Mouse (Mus musculus) stomach, embryonic 14.5 days (tissue): Measurements from ENCODE around the gene Mttp. TPM values are rescaled to one million over a fixed set of nuclear protein-coding genes. Genes with fewer than 3 reads are reported as not detected.

Experiments
- ATAC-seq: fragments of 200-750 bp; cut with Nextera tagmentation; 2 replicates; pipeline ENCODE4 v1.8.0; 2017; ENCODE audit warnings: low read depth, moderate TSS enrichment; ENCODE audit not compliant: insufficient number of reproducible peaks, insufficient read depth, low FRiP score
- H3K27ac ChIP-seq: fragments of 300-500 bp; sonication (generic); 2 replicates; pipeline ENCODE4 v1.5.1; 2014; ENCODE audit warnings: mild to moderate bottlenecking, low read length, moderate library complexity, mixed read lengths
- H3K27me3 ChIP-seq: fragments of 300-500 bp; sonication (generic); 2 replicates; pipeline ENCODE4 v1.6.1; 2014; ENCODE audit warnings: low read length, control low read depth, mixed read lengths; ENCODE audit not compliant: control insufficient read depth, insufficient read depth
- H3K36me3 ChIP-seq: fragments of 300-500 bp; sonication (generic); 2 replicates; pipeline ENCODE4 v1.6.1; 2014; ENCODE audit warnings: mild to moderate bottlenecking, control low read depth, low read length, moderate library complexity, mixed read lengths; ENCODE audit not compliant: control insufficient read depth, insufficient read depth
- H3K4me1 ChIP-seq: fragments of 300-500 bp; sonication (generic); 2 replicates; pipeline ENCODE4 v1.6.1; 2014; ENCODE audit warnings: low read length, control low read depth, mixed read lengths; ENCODE audit not compliant: control insufficient read depth, insufficient read depth
- H3K4me2 ChIP-seq: fragments of 300-500 bp; sonication (generic); replicated peaks from 2 replicates; pipeline ENCODE4 v1.6.1; 2014; ENCODE audit warnings: low read depth, low read length, control low read depth
- H3K4me3 ChIP-seq: fragments of 300-500 bp; sonication (generic); 2 replicates; pipeline ENCODE4 v1.5.1; 2014; ENCODE audit warnings: low read depth, low read length, control low read depth
- H3K9ac ChIP-seq: fragments of 300-500 bp; sonication (generic); replicated peaks from 2 replicates; pipeline ENCODE4 v1.6.1; 2014; ENCODE audit warnings: low read depth, mild to moderate bottlenecking, control low read depth, low read length, moderate library complexity, mixed read lengths
- H3K9me3 ChIP-seq: fragments of 300-500 bp; sonication (generic); 2 replicates; pipeline ENCODE4 v1.6.1; 2016; ENCODE audit warnings: low read depth, low read length, control low read depth; ENCODE audit not compliant: control insufficient read depth
- WGBS: fragments of 180-500 bp; shearing (Covaris S2); extraction: QIAGEN DNeasy Blood & Tissue Kit; methylation state at CpG from one replicate; pipeline ENCODE4 v1.1.7; 2014; 5-methylcytosine and 5-hydroxymethylcytosine counted together
- polyA plus RNA-seq: library from polyadenylated mRNA; unstranded; fragments of >200 nt; fragmentation: Nextera tagmentation; extraction: Ambion mirVana; gene quantifications from 2 replicates; pipeline ENCODE4 v1.2.1, GENCODE M21; 2014

Gene Mttp
- polyA plus RNA-seq, 1 experiment from 2014 or later, result 8.8 TPM

DNA sequence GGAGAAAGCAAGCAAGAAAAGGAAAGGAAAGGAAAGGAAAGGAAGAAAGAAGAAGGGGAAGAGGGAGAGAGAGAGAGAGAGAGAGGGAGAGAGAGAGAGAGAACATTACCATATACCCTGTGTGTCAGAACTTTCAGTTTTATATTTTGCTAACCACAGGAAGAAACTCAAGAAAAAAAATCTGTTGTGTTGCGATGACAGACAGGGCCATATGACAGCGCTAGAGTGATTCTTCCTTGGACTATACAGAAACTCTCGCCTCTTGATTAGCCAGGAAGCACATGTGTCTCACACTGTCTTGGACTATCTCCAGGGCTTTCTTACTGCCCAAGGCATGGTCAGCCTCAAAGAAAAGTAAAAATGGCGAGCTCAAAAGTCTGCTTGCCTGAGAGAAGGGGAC is 82.1 kb downstream of the Mttp start:
- WGBS, result 82% methylated on average over 4 of the region's 4 CpGs
- ATAC-seq, result no peak
- no peaks in the 10 kb centered on the region for H3K36me3 ChIP-seq
- H3K9ac ChIP-seq, result no peak overlapping the region
- H3K4me3 ChIP-seq, result no peak overlapping the region
- H3K27ac ChIP-seq, result no peak overlapping the region
- no peaks in the 10 kb centered on the region for H3K9me3 ChIP-seq
- H3K4me2 ChIP-seq, result no peak overlapping the region
- no peaks in the 10 kb centered on the region for H3K27me3 ChIP-seq
- peaks cover 19% of the 10 kb centered on the region; the same call in 1 of the 2 replicates for H3K4me1 ChIP-seq

DNA sequence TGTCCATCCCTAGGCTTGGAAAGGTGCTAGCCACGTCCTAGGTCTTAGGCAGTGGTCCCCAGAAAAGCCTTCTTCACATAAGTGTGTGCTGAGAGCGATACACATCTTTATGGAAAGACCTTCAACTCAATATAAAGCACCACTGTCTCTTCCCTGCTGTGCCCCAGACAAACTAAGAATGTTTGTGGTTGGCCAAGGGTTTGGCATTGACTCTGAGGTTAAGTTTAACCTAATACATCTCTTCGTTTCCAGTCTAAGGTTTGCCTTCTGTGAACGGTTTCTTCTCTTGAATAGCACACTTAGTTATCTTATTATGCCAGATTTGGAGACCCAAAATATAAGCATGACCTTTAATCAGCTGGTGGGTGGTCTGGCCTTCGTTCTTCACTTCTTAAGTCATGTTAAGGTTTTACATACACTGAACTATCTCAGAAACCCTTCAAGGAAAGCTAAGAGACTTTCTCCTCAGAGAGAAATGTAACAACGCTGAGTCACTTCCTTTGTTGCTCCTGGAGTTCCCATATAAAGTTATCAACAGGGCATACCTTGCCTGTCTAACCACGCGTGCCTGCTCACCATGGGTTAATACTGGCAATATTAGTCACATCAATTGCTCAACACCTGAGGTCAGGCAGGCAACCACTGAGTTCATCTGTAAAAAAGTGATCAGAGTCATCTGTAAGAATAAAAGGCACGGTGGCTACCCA is 83.4 kb downstream of the Mttp start:
- 83% methylated on average over 9 of the region's 9 CpGs for WGBS
- Histone ChIP-seq H3K4me2 (no peak overlapping the region), H3K4me3 (no peak overlapping the region), H3K36me3 (no peaks in the 10 kb centered on the region), H3K9ac (no peak overlapping the region), H3K27me3 (no peaks in the 10 kb centered on the region), H3K27ac (no peak overlapping the region), H3K4me1 (peaks cover 32% of the 10 kb centered on the region), H3K9me3 (no peaks in the 10 kb centered on the region)
- no peak for ATAC-seq

DNA sequence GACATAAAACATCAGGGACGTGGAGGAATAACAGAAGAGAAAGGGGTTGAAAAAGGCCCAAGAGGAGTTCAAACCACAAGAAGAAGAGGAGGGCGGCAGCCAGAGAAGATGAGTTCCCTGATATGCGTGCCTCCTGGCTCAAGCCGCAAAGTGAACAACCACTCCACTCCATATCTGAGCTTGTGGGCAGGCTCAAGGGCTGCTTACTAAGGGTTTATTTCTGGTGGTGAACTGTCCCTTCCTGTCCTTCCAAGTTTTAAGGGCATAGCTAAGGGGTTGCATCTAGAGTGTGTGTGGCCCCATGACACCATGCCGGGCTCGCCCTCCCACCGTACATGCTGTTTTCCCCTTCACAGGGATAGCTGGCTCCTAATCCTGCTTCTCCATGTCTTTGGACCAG is 84.3 kb downstream of the Mttp start:
- ATAC-seq, result no peak
- WGBS, result 95% methylated on average over 7 of the region's 7 CpGs

DNA sequence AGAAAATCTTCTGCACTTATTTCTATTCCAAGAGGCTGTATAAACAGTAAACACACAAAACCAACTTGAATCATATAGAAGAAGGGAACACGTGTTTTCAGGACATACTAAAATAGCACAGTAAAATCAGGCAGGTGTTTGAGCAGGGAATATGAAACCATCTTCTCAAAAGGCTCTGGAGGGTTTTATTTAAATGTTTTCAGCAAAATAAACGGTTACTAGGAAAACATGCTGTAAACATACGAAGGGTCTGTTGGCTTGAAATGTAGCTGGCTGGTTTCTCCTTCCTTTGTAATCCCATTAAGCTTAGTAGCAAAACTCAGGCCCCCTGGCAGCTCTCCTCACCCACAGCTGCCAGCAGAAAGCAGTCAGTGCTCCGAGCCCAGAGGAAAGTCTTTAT is 86.5 kb downstream of the Mttp start:
- H3K9me3 ChIP-seq, result no peaks in the 10 kb centered on the region
- 57% methylated on average over 4 of the region's 4 CpGs for WGBS
- no peak overlapping the region for H3K4me2 ChIP-seq
- no peak overlapping the region for H3K27ac ChIP-seq
- H3K27me3 ChIP-seq, result no peaks in the 10 kb centered on the region
- no peaks in the 10 kb centered on the region for H3K36me3 ChIP-seq
- H3K4me3 ChIP-seq, result no peak overlapping the region
- H3K4me1 ChIP-seq, result peaks cover 25% of the 10 kb centered on the region
- no peak overlapping the region for H3K9ac ChIP-seq
- no peak for ATAC-seq

More for the DNA sequence above, 84.3 kb downstream of the Mttp start:
- Histone ChIP-seq H3K4me3 (no peak overlapping the region), H3K4me2 (no peak overlapping the region), H3K27ac (no peak overlapping the region), H3K27me3 (no peaks in the 10 kb centered on the region), H3K36me3 (no peaks in the 10 kb centered on the region), H3K9me3 (no peaks in the 10 kb centered on the region), H3K4me1 (peaks cover 31% of the 10 kb centered on the region), H3K9ac (no peak overlapping the region)

DNA sequence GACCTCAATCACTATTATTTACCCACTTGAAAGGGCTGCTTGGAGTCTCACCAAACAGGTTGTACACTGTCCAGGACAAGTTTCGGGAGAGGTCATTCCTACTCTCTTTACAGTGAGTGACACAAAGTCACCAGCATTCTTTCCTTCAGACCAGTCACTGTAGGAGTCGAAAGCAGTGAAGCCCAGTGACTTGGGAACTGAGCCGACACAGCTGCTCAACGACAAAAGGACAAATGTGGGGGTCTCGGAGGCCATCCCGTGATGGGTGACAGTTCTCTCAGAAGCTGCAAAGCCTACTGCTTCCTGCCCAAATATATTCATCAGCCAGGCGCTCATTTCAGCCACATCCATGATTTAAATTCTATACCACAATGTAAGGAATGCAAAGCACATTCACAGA is 87.8 kb downstream of the Mttp start:
- Histone ChIP-seq H3K27me3 (no peaks in the 10 kb centered on the region), H3K4me3 (no peak overlapping the region), H3K4me1 (peaks cover 27% of the 10 kb centered on the region), H3K27ac (peak overlapping the region; percentile 44; the same call in 1 of the 2 replicates), H3K36me3 (no peaks in the 10 kb centered on the region), H3K4me2 (no peak overlapping the region), H3K9ac (no peak overlapping the region), H3K9me3 (no peaks in the 10 kb centered on the region)
- peak; percentile 28; the same call in 1 of the 2 replicates for ATAC-seq
- WGBS, result 52% methylated on average over 7 of the region's 7 CpGs

DNA sequence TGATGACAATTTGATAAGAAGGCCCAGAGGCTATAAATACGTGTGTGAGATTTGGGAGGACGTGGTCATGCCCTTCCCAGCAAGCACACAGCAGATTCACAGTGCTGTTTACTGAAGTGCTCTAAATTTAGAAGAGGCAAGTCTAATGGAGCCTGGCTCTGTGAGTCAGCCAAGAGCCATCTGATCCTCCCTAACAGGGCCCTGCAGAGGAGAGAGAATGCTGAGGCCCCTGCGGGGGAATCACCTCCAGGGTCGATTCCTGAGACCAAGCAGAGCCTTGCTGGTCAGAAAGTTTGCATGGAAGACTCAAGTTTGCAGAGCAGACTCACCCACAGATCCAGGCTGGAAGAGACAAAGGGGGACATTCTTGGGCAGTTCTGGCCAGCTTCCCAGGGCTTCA is 90.8 kb downstream of the Mttp start:
- H3K4me1 ChIP-seq, result peaks cover 24% of the 10 kb centered on the region
- H3K4me2 ChIP-seq, result no peak overlapping the region
- H3K4me3 ChIP-seq, result no peak overlapping the region
- WGBS, result 5% methylated on average over 4 of the region's 4 CpGs
- H3K9me3 ChIP-seq, result no peaks in the 10 kb centered on the region
- H3K27ac ChIP-seq, result peak overlapping the region; percentile 76
- peak; percentile 76; the same call in 1 of the 2 replicates for ATAC-seq
- H3K9ac ChIP-seq, result no peak overlapping the region
- no peaks in the 10 kb centered on the region for H3K36me3 ChIP-seq
- H3K27me3 ChIP-seq, result no peaks in the 10 kb centered on the region

DNA sequence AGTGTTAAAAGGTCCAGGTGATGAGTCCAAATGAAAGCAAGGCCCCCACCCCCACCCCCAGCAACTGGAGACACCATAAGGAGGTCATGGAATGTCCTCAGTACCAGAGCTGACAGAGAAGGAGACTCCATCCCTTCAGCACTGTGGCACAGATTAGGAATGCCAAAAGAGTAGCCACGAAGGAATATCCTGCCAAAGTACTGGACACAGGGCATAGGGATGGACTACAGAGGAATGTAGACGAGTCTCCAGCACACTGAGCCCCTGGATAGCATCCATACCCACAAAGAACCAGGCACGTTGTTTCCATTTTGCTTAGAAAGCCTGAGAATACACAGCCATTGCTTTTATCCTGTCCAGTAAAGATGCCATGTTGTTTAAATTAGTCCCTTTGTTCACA is 93.3 kb downstream of the Mttp start:
- Histone ChIP-seq H3K4me1 (peaks cover 12% of the 10 kb centered on the region; the same call in 1 of the 2 replicates), H3K27ac (no peak overlapping the region), H3K4me2 (no peak overlapping the region), H3K4me3 (no peak overlapping the region), H3K36me3 (no peaks in the 10 kb centered on the region), H3K9me3 (no peaks in the 10 kb centered on the region), H3K9ac (no peak overlapping the region), H3K27me3 (no peaks in the 10 kb centered on the region)
- no peak for ATAC-seq
- 78% methylated on average over 3 of the region's 3 CpGs for WGBS

DNA sequence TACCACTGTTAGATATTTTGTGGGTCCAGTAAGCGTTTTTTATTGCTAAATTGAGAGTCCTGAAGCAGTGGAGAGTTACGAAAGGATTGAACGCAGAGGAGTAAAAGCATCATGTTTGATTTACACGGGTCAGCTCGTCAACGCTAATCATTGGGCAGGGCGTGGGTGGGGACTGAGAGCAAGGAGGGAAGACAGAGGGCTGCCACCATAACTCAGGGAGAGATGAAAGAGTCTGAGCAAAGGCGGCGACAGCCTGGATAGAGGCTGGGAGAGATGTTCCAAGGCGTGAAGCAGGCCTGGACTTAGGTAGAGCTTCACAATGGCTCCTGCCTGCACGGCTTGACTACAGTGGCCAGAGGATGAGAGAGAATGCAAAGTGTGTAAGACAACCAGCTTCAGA is 94.0 kb downstream of the Mttp start:
- no peaks in the 10 kb centered on the region for H3K27me3 ChIP-seq
- no peaks in the 10 kb centered on the region for H3K36me3 ChIP-seq
- H3K4me1 ChIP-seq, result peaks cover 11% of the 10 kb centered on the region; the same call in 1 of the 2 replicates
- no peak overlapping the region for H3K27ac ChIP-seq
- no peaks in the 10 kb centered on the region for H3K9me3 ChIP-seq
- H3K4me3 ChIP-seq, result no peak overlapping the region
- 67% methylated on average over 11 of the region's 11 CpGs for WGBS
- H3K4me2 ChIP-seq, result no peak overlapping the region
- no peak overlapping the region for H3K9ac ChIP-seq
- ATAC-seq, result no peak

DNA sequence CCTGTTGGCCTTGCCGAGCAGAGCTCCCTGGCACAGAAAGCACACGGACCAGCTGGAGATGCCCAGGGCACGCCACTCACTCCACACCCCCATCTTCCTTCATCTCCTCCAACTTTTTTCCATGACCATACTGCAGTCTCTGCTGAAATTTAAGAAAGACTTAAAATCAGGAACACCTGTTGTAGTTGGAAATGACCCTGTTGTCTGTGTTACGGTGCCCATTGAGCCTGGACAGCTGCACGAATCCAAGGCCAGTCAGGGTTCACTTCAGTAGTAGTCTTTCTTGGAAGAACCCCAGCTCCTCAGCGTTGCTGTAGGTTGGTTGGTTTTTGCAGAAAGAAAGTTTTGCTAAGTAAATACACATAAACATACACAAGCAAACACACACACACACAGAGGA is 95.2 kb downstream of the Mttp start:
- WGBS, result 87% methylated on average over 6 of the region's 6 CpGs

More for the DNA sequence above, 95.2 kb downstream of the Mttp start:
- Histone ChIP-seq H3K9ac (no peak overlapping the region), H3K9me3 (no peaks in the 10 kb centered on the region), H3K36me3 (no peaks in the 10 kb centered on the region), H3K4me1 (peaks cover 11% of the 10 kb centered on the region; the same call in 1 of the 2 replicates), H3K4me2 (no peak overlapping the region), H3K4me3 (no peak overlapping the region), H3K27ac (no peak overlapping the region), H3K27me3 (no peaks in the 10 kb centered on the region)
- ATAC-seq, result no peak
